Mouse (Mus musculus) adrenal gland, postnatal 10 days (tissue): ENCODE measurements around the gene Pdhx. TPM values are rescaled to one million over a fixed set of nuclear protein-coding genes. Genes with fewer than 3 reads are reported as not detected.

Experiments used
- DNase-seq: peaks from one replicate; pipeline ENCODE4 v3.0.0; 2021; ENCODE audit warnings: mixed read lengths
- total RNA-seq, 2 experiments: library from RNA; stranded (reverse); gene quantifications; 2 replicates each; pipeline ENCODE4 v1.2.3; 2021

Gene Pdhx
- total RNA-seq, 2 experiments from 2014 or later: 118 to 121 TPM

- no peak for DNase-seq
Observed at GRCm38 (mm10) chr2:102989446-102989845, 83.9 kb downstream of the Pdhx start.

GRCm38 (mm10) chr2:102987708-102988010 lies 85.7 kb downstream of the Pdhx start:
- DNase-seq: peak; percentile 33

GRCm38 (mm10) chr2:102986964-102987707 lies 86.2 kb downstream of the Pdhx start:
- DNase-seq: peak; percentile 72

- no peak for DNase-seq
Observed at GRCm38 (mm10) chr2:102986424-102986823, 86.9 kb downstream of the Pdhx start.

- no peak for DNase-seq
Observed at GRCm38 (mm10) chr2:102982822-102983221, 90.5 kb downstream of the Pdhx start.

GRCm38 (mm10) chr2:102981446-102982314 lies 91.6 kb downstream of the Pdhx start:
- DNase-seq: no peak

- DNase-seq: no peak
Observed at GRCm38 (mm10) chr2:102980870-102981269, 92.4 kb downstream of the Pdhx start.

- no peak for DNase-seq
Observed at GRCm38 (mm10) chr2:102979519-102979918, 93.8 kb downstream of the Pdhx start.

GRCm38 (mm10) chr2:102979112-102979511 lies 94.2 kb downstream of the Pdhx start:
- no peak for DNase-seq

- no peak for DNase-seq
Observed at GRCm38 (mm10) chr2:102975358-102975945, 97.9 kb downstream of the Pdhx start.

GRCm38 (mm10) chr2:102973115-102973514 lies 100.2 kb downstream of the Pdhx start:
- no peak for DNase-seq

GRCm38 (mm10) chr2:102972575-102972974 lies 100.7 kb downstream of the Pdhx start:
- no peak for DNase-seq

- no peak for DNase-seq
Observed at GRCm38 (mm10) chr2:102971951-102972350, 101.4 kb downstream of the Pdhx start.

Other genes starting within 250 kb of the Pdhx start
- gene Cd44, start 171.8 kb downstream of the Pdhx start, total RNA-seq: 10 to 100 TPM; 33.5 to 43.3 TPM
- 10 to 100 TPM; 54.5 to 61.5 TPM for gene Apip, start 162 bp upstream of the Pdhx start, total RNA-seq
- gene Ehf, start 229.8 kb upstream of the Pdhx start, total RNA-seq: under 1 TPM; 0.36 to 0.48 TPM